Mouse (Mus musculus) brain, adult 2 months (tissue): ENCODE results near the gene Myrf.

ENCODE experiments used
- DNase-seq: peaks from one replicate; pipeline ENCODE4 v3.0.0; 2011; ENCODE audit warnings: low read depth, low spot score

Gene Myrf

GRCm38 (mm10) chr19:10240654-10241305, at the start of gene Myrf:
TSS of gene Myrf (minus strand) at chr19:10240748.
- DNase-seq = peak; percentile 75

GRCm38 (mm10) chr19:10289609-10290150, 49.1 kb upstream of the Myrf start:
- DNase-seq = no peak

DNA sequence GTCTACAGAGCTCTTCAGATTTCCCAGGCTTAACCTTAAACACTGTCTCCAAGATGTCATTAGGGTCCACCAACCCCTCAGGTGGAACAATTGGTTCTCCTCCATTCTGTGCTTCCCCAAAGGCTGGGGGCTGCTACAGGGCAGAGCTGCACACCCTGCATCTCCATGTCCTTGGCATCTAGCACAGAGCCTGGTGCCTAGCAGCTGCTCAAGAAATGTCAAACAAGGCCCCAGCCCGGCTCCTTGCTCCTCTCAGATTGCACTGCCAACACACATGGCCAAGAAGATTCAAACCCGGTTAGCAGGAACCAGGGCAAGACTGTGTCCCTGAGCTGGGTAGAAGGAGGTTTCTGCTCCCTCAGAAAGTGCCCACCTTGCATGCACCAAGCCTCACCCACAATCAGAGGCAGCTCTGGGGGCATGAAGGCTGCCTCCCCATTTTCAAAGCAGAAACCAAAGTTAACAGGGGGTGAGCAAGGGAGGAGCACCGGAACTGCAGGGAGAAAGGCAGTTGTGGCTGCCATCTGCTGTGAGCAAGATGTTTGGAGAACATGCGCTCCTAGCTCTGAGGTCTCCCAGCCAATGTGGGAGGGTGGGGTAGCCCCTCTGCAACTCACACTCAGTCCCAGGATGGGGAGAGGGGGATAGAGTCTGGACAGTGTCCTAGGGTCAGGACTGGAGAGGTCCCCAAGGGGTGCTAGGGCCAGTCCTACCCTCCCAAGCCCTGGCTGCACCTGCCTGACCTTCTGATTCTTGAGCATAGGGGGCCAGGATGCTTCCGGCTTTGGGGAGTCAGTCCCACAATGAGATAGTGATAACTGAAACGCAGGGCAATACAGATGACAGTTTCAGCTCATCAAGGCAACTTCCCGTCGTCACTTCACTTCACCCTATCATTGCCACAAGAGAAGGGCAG, 47.8 kb upstream of the Myrf start:
- peak; percentile 72 for DNase-seq

- no peak for DNase-seq
These were observed 45.9 kb upstream of the Myrf start for GRCm38 (mm10) chr19:10286458-10286872.

DNA sequence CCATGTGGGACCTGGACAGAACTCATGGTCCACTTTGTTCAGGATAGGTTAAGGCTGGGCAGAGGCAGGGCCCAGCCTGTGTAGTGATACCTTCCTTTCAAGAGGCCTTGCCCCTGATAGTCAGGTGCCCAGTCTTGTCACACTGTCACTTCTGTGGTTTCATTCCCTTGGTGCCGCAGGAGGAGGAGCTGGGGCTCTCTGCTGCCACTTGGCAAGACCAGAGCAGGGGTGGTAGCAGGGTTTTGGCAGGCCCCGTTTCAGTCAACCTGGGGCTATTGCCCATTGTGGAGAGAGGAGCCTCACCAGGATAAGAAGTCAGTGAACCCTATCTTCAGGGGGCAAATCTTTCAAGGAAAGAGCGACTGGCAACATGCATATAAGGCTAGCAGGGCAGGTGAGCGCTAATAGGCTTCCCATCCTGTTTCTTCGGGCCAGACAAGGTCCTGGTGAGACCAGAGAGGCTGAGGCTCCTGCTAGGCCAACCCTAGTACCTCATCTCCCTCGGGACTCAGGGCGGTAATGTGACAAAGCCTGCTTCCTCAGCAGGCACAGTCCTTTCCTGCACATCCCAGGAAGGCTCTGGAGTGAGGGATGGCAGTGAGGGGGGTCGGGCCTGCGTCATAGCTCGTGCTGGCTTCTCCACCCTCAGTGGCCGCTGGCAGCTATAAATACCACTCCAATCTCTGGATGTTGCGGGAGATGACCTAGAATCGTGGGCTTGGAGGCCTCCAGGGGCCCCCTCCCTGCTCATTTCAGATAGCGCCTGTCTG, 40.4 kb upstream of the Myrf start:
- peak; percentile 70 for DNase-seq

DNA sequence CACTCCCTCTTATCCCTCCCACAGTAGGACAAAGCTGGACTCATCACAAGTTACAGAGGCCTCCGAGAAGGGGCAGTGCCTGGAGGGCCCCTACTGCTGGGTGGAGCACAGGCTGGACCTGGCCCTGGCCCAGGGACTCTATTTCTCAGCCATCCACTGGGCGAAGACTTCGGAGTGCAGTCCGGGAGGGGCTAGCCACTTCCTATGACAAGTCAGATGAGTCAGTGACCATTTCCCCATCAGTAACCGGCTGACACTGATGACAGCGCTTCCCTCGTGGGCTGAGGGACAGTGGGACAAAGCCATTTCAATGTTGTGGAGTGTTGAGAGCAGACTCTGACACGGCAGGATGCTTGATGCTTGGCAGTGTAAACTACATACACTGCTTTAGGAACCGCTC, 39.1 kb upstream of the Myrf start:
- DNase-seq = no peak

DNA sequence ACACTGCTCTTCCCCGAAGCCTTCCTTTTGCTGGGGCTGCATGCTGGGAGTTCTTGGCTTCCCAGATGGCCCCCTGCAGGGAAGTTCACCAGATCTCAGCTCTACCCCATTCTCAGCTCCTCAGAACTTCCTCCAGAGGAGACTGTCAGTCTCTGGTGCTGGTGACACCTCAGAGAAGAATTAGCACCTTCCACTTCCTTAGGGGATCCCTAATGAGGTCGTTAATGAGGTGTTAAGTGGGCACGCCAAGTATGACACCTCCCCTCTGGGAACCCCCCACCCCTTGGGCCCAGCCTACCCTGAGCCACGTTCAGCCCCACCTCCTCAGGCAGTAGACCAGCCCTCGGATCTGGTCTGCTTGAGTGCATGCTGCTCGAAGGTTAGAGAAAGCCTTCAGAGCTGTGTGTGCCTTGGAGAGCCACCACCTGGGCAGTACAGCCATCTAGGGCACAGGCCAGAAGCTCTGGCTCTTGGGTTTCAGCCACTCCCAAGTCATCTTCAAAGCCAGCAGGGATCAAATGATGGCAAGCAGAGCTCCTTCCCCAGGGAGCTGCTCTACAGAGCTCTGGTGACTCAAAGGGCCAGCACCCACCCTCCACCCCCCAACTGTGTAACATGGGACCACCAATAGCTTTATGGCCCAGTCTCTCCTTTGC, 38.2 kb upstream of the Myrf start:
- no peak for DNase-seq

- peak; percentile 53 for DNase-seq
These were observed 37.2 kb upstream of the Myrf start for GRCm38 (mm10) chr19:10277759-10278158.

DNA sequence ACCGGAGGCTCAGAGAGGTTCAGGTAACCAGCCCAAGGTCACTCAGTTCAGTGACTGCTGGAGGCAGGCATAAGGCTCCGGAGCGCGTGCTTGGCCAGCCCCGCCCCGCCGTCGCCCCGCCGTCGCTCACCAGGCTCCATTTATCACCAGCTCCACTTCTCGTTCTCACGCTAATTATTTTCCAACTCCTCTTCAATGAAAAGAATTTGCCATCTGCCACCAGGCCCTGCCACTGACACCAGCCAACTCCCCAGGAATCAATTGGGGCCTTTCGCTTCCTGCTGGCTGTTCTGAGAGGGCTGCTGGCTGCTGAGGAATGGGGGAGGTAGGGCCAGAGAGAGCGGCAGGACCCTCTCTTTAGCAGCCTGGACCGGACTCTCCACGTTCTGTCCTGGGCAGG, 36.8 kb upstream of the Myrf start:
- peak; percentile 63 for DNase-seq

GRCm38 (mm10) chr19:10276483-10277144, 36.1 kb upstream of the Myrf start:
- peak; percentile 68 for DNase-seq

DNA sequence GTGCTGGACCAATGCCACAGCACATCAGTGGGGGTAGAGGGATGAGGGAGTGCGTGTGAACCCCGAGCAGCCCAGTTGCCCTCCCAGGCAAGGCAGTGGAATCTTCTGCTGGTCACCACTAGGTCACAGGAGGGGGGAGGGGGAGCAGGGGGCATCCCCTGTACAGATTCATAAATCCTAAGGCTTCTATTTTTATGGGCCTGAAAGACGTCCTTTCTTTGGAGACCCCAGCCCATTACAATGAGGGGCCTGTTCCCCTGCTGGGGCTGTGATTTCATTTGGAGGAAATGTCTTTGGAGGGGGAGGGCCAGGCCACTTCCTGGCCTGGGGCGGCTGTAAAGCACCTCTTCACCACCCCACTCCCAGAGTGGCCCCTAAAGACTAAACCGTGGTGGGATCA, 33.5 kb upstream of the Myrf start:
- DNase-seq = no peak

DNA sequence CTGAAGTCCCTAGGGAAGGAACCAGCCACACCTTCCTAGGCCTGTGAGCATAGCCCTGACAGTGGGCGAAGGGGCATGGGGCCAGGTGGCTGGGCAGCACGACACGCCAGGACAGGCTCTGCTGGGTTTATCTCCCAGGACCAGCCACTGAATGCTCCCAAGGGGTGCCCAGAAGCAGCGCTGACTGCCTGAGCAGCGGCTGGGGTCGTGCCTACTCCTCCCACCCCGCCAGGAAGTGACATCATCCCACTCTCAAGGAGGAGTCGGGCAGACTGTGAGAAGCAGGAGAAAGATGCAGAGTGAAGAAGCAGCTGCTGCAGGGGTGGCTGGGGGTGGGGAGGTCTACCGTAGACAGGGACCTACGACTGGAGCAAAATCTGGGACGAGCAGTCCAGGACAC, 32.2 kb upstream of the Myrf start:
- peak; percentile 89 for DNase-seq

GRCm38 (mm10) chr19:10271592-10271991, 31.0 kb upstream of the Myrf start:
- DNase-seq = no peak

DNA sequence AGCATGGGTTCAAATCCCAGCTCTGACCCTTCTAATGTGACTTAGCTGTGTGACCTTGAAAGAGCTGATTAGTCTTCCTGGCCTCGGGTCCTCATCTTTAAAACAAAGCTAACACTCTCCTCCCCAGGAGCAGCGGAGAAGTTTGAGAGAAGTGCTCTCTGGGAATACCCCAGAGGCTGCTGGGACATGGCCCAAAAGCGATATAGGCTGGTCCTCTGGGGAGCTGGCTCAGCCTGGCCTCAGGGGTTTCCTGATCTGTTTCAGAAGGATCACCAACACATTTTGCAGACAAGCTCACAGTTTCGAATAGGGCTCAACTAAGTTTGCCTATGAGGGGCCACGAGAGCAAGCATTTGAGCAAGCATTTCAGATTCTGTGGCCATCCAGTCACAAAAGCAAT, 29.8 kb upstream of the Myrf start:
- DNase-seq = no peak

- no peak for DNase-seq
These were observed 28.3 kb upstream of the Myrf start for GRCm38 (mm10) chr19:10268851-10269250.

GRCm38 (mm10) chr19:10267953-10268352, 27.4 kb upstream of the Myrf start:
- DNase-seq = no peak

DNA sequence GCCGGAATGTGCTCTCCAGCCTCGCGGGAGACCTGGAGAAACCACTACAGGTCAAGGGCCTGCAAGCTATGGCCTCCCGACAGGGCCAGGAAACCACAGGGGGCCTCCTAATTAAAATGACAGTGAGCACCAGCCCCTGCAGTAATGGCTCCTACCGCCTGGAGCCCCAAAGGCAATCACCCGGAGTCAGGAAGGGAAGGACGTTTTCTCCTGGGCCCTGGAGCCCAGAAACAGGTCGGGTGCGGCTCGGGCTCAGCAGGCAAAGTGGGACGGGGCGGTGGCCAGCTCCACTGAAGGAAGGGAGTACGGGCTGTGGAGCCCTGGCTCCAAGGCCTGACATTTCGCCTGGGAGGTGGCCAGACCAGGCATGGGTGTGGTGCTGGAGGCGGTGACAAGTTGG, 26.5 kb upstream of the Myrf start:
- no peak for DNase-seq

DNA sequence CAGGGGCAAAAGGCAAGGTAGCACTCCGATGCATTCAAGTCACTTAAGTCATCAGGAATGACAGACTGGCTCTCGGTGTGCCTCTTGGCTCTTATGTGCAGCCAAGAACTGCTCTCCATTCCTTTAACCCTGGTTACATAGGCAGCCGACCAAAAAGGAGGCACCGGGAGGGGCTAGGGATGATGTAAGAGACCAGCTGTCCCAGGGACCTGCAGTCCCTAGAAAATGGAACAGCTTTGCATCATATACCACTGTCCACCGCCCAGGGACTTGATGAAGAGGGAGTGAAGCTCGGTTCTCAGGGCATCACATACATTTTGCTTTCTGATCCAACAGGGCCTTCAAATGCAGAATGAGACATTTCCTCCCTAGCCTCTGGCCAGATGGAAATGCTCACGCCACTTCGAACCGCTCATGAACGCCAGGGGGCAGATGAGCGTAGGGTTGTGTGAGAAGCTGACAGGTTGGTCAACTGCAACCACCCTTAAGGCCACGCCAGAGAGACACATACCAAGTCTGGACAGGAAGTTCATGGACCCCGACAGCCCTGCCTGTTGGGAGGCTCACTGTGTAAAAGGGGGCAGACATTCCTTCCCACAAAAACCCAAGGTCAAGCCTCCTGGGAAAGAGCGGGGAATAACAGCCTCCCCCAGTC, 25.8 kb upstream of the Myrf start:
- peak; percentile 75 for DNase-seq

- DNase-seq = no peak
These were observed 20.8 kb upstream of the Myrf start for GRCm38 (mm10) chr19:10261369-10261768.

GRCm38 (mm10) chr19:10258279-10259011, 17.9 kb upstream of the Myrf start:
- DNase-seq = peak; percentile 88
